Mouse (Mus musculus): Measurements from ENCODE around the gene Inpp4b. TPM values are rescaled to one million over a fixed set of nuclear protein-coding genes. Genes with fewer than 3 reads are reported as not detected.
A peak's percentile ranks its signal among the peaks of the same experiment; 100 is the strongest.
"Not testable (repeated sequence)": the region's sequence is repeated elsewhere in the genome, so short reads cannot be mapped to it uniquely, and the experiment has no call there.

Inpp4b gene
- total RNA-seq, 1 experiment from 2014 or later = 5.7 TPM

GRCm38 (mm10) chr8:81861311-81861710, 519.0 kb downstream of the Inpp4b start:
- ATAC-seq (replicated peaks; ENCODE audit: low read depth, poor library complexity, severe bottlenecking) = no peak

GRCm38 (mm10) chr8:81862738-81863137, 520.4 kb downstream of the Inpp4b start:
- ATAC-seq (replicated peaks; ENCODE audit: low read depth, poor library complexity, severe bottlenecking) = no peak

GRCm38 (mm10) chr8:81864318-81864717, 522.0 kb downstream of the Inpp4b start:
- no peak for ATAC-seq (replicated peaks; ENCODE audit: low read depth, poor library complexity, severe bottlenecking)

- ATAC-seq (replicated peaks; ENCODE audit: low read depth, poor library complexity, severe bottlenecking) = no peak
Observed at GRCm38 (mm10) chr8:81865664-81866063, 523.3 kb downstream of the Inpp4b start.

GRCm38 (mm10) chr8:81867020-81867419, 524.7 kb downstream of the Inpp4b start:
- no peak for ATAC-seq (replicated peaks; ENCODE audit: low read depth, poor library complexity, severe bottlenecking)

- no peak for ATAC-seq (replicated peaks; ENCODE audit: low read depth, poor library complexity, severe bottlenecking)
Observed at GRCm38 (mm10) chr8:81870466-81870865, 528.1 kb downstream of the Inpp4b start.

- no peak for ATAC-seq (replicated peaks; ENCODE audit: low read depth, poor library complexity, severe bottlenecking)
Observed at GRCm38 (mm10) chr8:81880071-81880470, 537.7 kb downstream of the Inpp4b start.

GRCm38 (mm10) chr8:81884195-81884594, 541.8 kb downstream of the Inpp4b start:
- ATAC-seq (replicated peaks; ENCODE audit: low read depth, poor library complexity, severe bottlenecking) = no peak

GRCm38 (mm10) chr8:81888843-81889242, 546.5 kb downstream of the Inpp4b start:
- ATAC-seq (replicated peaks; ENCODE audit: low read depth, poor library complexity, severe bottlenecking) = no peak

GRCm38 (mm10) chr8:81893292-81893691, 550.9 kb downstream of the Inpp4b start:
- no peak for ATAC-seq (replicated peaks; ENCODE audit: low read depth, poor library complexity, severe bottlenecking)

- no peak for ATAC-seq (replicated peaks; ENCODE audit: low read depth, poor library complexity, severe bottlenecking)
Observed at GRCm38 (mm10) chr8:81946812-81947211, 604.5 kb downstream of the Inpp4b start.

GRCm38 (mm10) chr8:81953101-81953500, 610.7 kb downstream of the Inpp4b start:
- ATAC-seq (replicated peaks; ENCODE audit: low read depth, poor library complexity, severe bottlenecking) = no peak

GRCm38 (mm10) chr8:81985128-81985665, 642.8 kb downstream of the Inpp4b start:
- ATAC-seq (replicated peaks; ENCODE audit: low read depth, poor library complexity, severe bottlenecking) = no peak

- no peak for ATAC-seq (replicated peaks; ENCODE audit: low read depth, poor library complexity, severe bottlenecking)
Observed at GRCm38 (mm10) chr8:81992966-81993365, 650.6 kb downstream of the Inpp4b start.

GRCm38 (mm10) chr8:81996239-81996638, 653.9 kb downstream of the Inpp4b start:
- no peak for ATAC-seq (replicated peaks; ENCODE audit: low read depth, poor library complexity, severe bottlenecking)

- no peak for ATAC-seq (replicated peaks; ENCODE audit: low read depth, poor library complexity, severe bottlenecking)
Observed at GRCm38 (mm10) chr8:81996823-81997222, 654.5 kb downstream of the Inpp4b start.

- ATAC-seq (replicated peaks; ENCODE audit: low read depth, poor library complexity, severe bottlenecking) = no peak
Observed at GRCm38 (mm10) chr8:82004158-82004557, 661.8 kb downstream of the Inpp4b start.

- no peak for ATAC-seq (replicated peaks; ENCODE audit: low read depth, poor library complexity, severe bottlenecking)
Observed at GRCm38 (mm10) chr8:82005466-82005865, 663.1 kb downstream of the Inpp4b start.

- no peak for ATAC-seq (replicated peaks; ENCODE audit: low read depth, poor library complexity, severe bottlenecking)
Observed at GRCm38 (mm10) chr8:82017792-82018191, 675.4 kb downstream of the Inpp4b start.

- no peak for ATAC-seq (replicated peaks; ENCODE audit: low read depth, poor library complexity, severe bottlenecking)
Observed at GRCm38 (mm10) chr8:82027401-82027800, 685.0 kb downstream of the Inpp4b start.

- peak; percentile 68; the same call in 1 of the 2 replicates for ATAC-seq (replicated peaks; ENCODE audit: low read depth, poor library complexity, severe bottlenecking)
Observed at GRCm38 (mm10) chr8:82028896-82029295, 686.5 kb downstream of the Inpp4b start.

GRCm38 (mm10) chr8:82032035-82032434, 689.7 kb downstream of the Inpp4b start:
- ATAC-seq (replicated peaks; ENCODE audit: low read depth, poor library complexity, severe bottlenecking) = not testable (repeated sequence)
